In genomic region chr3:79967346-79967745, GRCm38 (mm10) we compare ENCODE assay signal across 30 mouse cellular contexts.
DNase-seq lines count a peak whose midpoint lies in the region; ATAC-seq and TF ChIP-seq lines count a peak whose summit lies in the region.
"Had no signal": no experiment of that assay in that cellular context is flagged by ENCODE, and none has a peak within 500 bp of the region (broad histone marks: within the 10 kb centered on the region; RNA-seq: fewer than 3 reads in every experiment).

No protein-coding gene starts in this region.

- TF ChIP-seq POLR2A in heart, adult 2 months (IDR thresholded peaks at IDR 0.05; ENCODE audit: insufficient read depth, low read depth, low read length) = no peak

- peaks cover 16% of the 10 kb centered on the region for H3K36me3 ChIP-seq in heart, adult 2 months (ENCODE audit: control insufficient read depth, insufficient read depth, low read length)
- no peaks in the 10 kb centered on the region for H3K36me3 ChIP-seq in heart, embryonic 14.5 days (ENCODE audit: control insufficient read depth, insufficient read depth, low read length)
- H3K36me3 ChIP-seq: embryonic facial prominence, embryonic 12.5 days; hindbrain, embryonic 10.5 days; kidney, embryonic 15.5 days; limb, embryonic 10.5 days; limb, embryonic 15.5 days; liver, embryonic 13.5 days; midbrain, embryonic 15.5 days; neural tube, embryonic 15.5 days had no signal

- no peak overlapping the region for H3K4me2 ChIP-seq in heart, embryonic 14.5 days (ENCODE audit: low read length)
- H3K4me2 ChIP-seq: embryonic facial prominence, embryonic 12.5 days; kidney, embryonic 15.5 days; limb, embryonic 15.5 days; liver, embryonic 13.5 days; midbrain, embryonic 15.5 days; neural tube, embryonic 15.5 days had no signal

- no peak overlapping the region for H3K9ac ChIP-seq in heart, adult 2 months (ENCODE audit: low read depth, low read length)
- H3K9ac ChIP-seq in heart, embryonic 14.5 days (ENCODE audit: low read length) = no peak overlapping the region
- H3K9ac ChIP-seq: embryonic facial prominence, embryonic 12.5 days; kidney, embryonic 15.5 days; limb, embryonic 15.5 days; liver, embryonic 13.5 days; midbrain, embryonic 15.5 days; neural tube, embryonic 15.5 days had no signal

- no peak for DNase-seq in heart, adult 2 months
- DNase-seq in heart, postnatal 14 days = no peak
- no peak for DNase-seq in heart, postnatal 4 days
- peak; percentile 52 for DNase-seq in testis, postnatal 14 days (ENCODE audit: low spot score)
- no peak for DNase-seq in testis, postnatal 10 days (ENCODE audit: low spot score)
- DNase-seq in kidney, postnatal 4 days = no peak
- DNase-seq in cerebellum, adult 8-10 months = no peak
- DNase-seq: adrenal gland, postnatal 14 days; cerebellum, adult 11 months; cerebellum, adult 9-11 months; embryo, embryonic 11 days; gastrocnemius, postnatal 36 days; kidney, adult 18-20 months; kidney, postnatal 36 days; lung, adult 18-20 months; lung, postnatal 10 days; retina, postnatal 1 day; right cerebral cortex, postnatal 14 days; thymus, postnatal 14 days had no signal

- WGBS in heart, adult 2 months = 34% methylated on average over 1 of the region's 1 CpGs
- WGBS in heart, embryonic 14.5 days = 11% methylated on average over 1 of the region's 1 CpGs

- H3K27me3 ChIP-seq in heart, adult 2 months (ENCODE audit: control insufficient read depth, insufficient read depth, low read length) = no peaks in the 10 kb centered on the region
- H3K27me3 ChIP-seq in heart, embryonic 14.5 days (ENCODE audit: control insufficient read depth, insufficient read depth, low read length) = no peaks in the 10 kb centered on the region
- H3K27me3 ChIP-seq: embryonic facial prominence, embryonic 12.5 days; kidney, embryonic 15.5 days; limb, embryonic 15.5 days; liver, embryonic 13.5 days; midbrain, embryonic 15.5 days; neural tube, embryonic 15.5 days had no signal

- intact Hi-C loops in heart, adult 2 months (cut with DNase I) = no loop called here
- intact Hi-C loops in heart, postnatal 14 days (cut with DNase I) = no loop called here

- no peak for ATAC-seq in heart, embryonic 14.5 days (ENCODE audit: insufficient number of reproducible peaks, insufficient read depth, low FRiP score, low read depth)
- ATAC-seq: forebrain, embryonic 14.5 days; hindbrain, embryonic 16.5 days; midbrain, embryonic 15.5 days had no signal

- H3K9me3 ChIP-seq in heart, embryonic 14.5 days (ENCODE audit: control insufficient read depth, low read length) = no peaks in the 10 kb centered on the region
- H3K9me3 ChIP-seq: embryonic facial prominence, embryonic 12.5 days; hindbrain, embryonic 10.5 days; kidney, embryonic 15.5 days; limb, embryonic 10.5 days; limb, embryonic 15.5 days; liver, embryonic 13.5 days; midbrain, embryonic 15.5 days; neural tube, embryonic 15.5 days had no signal

- H3K4me3 ChIP-seq in heart, adult 2 months = no peak overlapping the region
- no peak overlapping the region for H3K4me3 ChIP-seq in heart, embryonic 14.5 days (ENCODE audit: control insufficient read depth in 1 of 2, insufficient read depth in 1 of 2, low read depth in 1 of 2, low read length in 2 of 2)
- H3K4me3 ChIP-seq: embryonic facial prominence, embryonic 12.5 days; hindbrain, embryonic 10.5 days; kidney, embryonic 15.5 days; limb, embryonic 10.5 days; limb, embryonic 15.5 days; liver, embryonic 13.5 days; midbrain, embryonic 15.5 days; neural tube, embryonic 15.5 days had no signal

- peak overlapping the region; percentile 60 for H3K27ac ChIP-seq in heart, adult 2 months
- H3K27ac ChIP-seq in heart, embryonic 14.5 days (replicated peaks in 1 of 2; ENCODE audit: control insufficient read depth in 1 of 2, insufficient read depth in 1 of 2, low read depth in 2 of 2, low read length in 2 of 2) = peak overlapping the region; percentile 12 to 64; a peak in 3 of 4 replicates
- H3K27ac ChIP-seq: embryonic facial prominence, embryonic 12.5 days; hindbrain, embryonic 10.5 days; kidney, embryonic 15.5 days; limb, embryonic 10.5 days; limb, embryonic 15.5 days; midbrain, embryonic 15.5 days; neural tube, embryonic 15.5 days had no signal

- no peaks in the 10 kb centered on the region for H3K79me2 ChIP-seq in heart, adult 2 months (replicated peaks; ENCODE audit: control insufficient read depth, insufficient read depth, low read length)

- no peak for TF ChIP-seq EP300 in heart, adult 2 months (IDR thresholded peaks at IDR 0.05; ENCODE audit: insufficient read depth, low read depth, low read length)

- H3K4me1 ChIP-seq in heart, adult 2 months (ENCODE audit: control insufficient read depth, insufficient read depth, low read length) = peaks cover 12% of the 10 kb centered on the region
- H3K4me1 ChIP-seq in heart, embryonic 14.5 days (ENCODE audit: control insufficient read depth in 2 of 2, insufficient read depth in 2 of 2, low read length in 2 of 2) = peaks cover 7 to 26% of the 10 kb centered on the region in 2 experiments
- H3K4me1 ChIP-seq: embryonic facial prominence, embryonic 12.5 days; hindbrain, embryonic 10.5 days; limb, embryonic 10.5 days; limb, embryonic 15.5 days; midbrain, embryonic 15.5 days had no signal

- no peak for TF ChIP-seq CTCF in heart, adult 2 months (IDR thresholded peaks at IDR 0.05)
